Mouse (Mus musculus) neural tube, embryonic 11.5 days (tissue): ENCODE results near the gene Twf2. TPM values are rescaled to one million over a fixed set of nuclear protein-coding genes. Genes with fewer than 3 reads are reported as not detected.
A peak's percentile ranks its signal among the peaks of the same experiment; 100 is the strongest.

Source experiments
- ATAC-seq: fragments of 200-750 bp; cut with Nextera tagmentation; 2 replicates; pipeline ENCODE4 v1.8.0; 2017; ENCODE audit warnings: moderate number of reproducible peaks, mild to moderate bottlenecking, moderate TSS enrichment, moderate library complexity; ENCODE audit not compliant: insufficient read depth, low FRiP score, low TSS enrichment
- DNase-seq: peaks from one replicate; pipeline ENCODE4 v3.0.0-alpha.2; 2015; ENCODE audit warnings: low spot score
- H3K27ac ChIP-seq: fragments of 300-500 bp; sonication (generic); 2 replicates; pipeline ENCODE4 v1.5.1; 2014; ENCODE audit warnings: low read depth, mild to moderate bottlenecking, low read length
- H3K27me3 ChIP-seq: fragments of 300-500 bp; sonication (generic); 2 replicates; pipeline ENCODE4 v1.6.1; 2014; ENCODE audit warnings: mild to moderate bottlenecking, low read length, mixed read lengths; ENCODE audit not compliant: control insufficient read depth, insufficient read depth
- H3K36me3 ChIP-seq: fragments of 300-500 bp; sonication (generic); 2 replicates; pipeline ENCODE4 v1.6.1; 2014; ENCODE audit warnings: mild to moderate bottlenecking, low read length, moderate library complexity, mixed read lengths; ENCODE audit not compliant: control insufficient read depth, insufficient read depth
- H3K4me1 ChIP-seq: fragments of 300-500 bp; sonication (generic); 2 replicates; pipeline ENCODE4 v1.6.1; 2014; ENCODE audit warnings: low read length, mixed read lengths; ENCODE audit not compliant: control insufficient read depth, insufficient read depth
- H3K4me2 ChIP-seq: fragments of 300-500 bp; sonication (generic); 2 replicates; pipeline ENCODE4 v1.6.1; 2014; ENCODE audit warnings: low read depth, mild to moderate bottlenecking, moderate library complexity
- H3K4me3 ChIP-seq: fragments of 300-500 bp; sonication (generic); 2 replicates; pipeline ENCODE4 v1.5.1; 2014; ENCODE audit warnings: low read depth, low read length
- H3K9ac ChIP-seq: fragments of 300-500 bp; sonication (generic); 2 replicates; pipeline ENCODE4 v1.6.1; 2014; ENCODE audit warnings: mild to moderate bottlenecking, low read length
- H3K9me3 ChIP-seq: fragments of 300-500 bp; sonication (generic); 2 replicates; pipeline ENCODE4 v1.6.1; 2016; ENCODE audit warnings: low read length; ENCODE audit not compliant: control insufficient read depth
- WGBS: fragments of 180-500 bp; shearing (Covaris S2); extraction: QIAGEN DNeasy Blood & Tissue Kit; methylation state at CpG from one replicate; pipeline ENCODE4 v1.1.7; 2014; 5-methylcytosine and 5-hydroxymethylcytosine counted together
- microRNA counts: library from miRNA; unstranded; fragments of <30 nt; microRNA quantifications from one replicate; lab custom pipeline; 2015
- microRNA-seq: library from miRNA; unstranded; fragments of <30 nt; microRNA quantifications from one replicate; pipeline ENCODE4, GENCODE M21; 2016
- polyA plus RNA-seq: library from polyadenylated mRNA; unstranded; fragments of >200 nt; fragmentation: Nextera tagmentation; extraction: Ambion mirVana; gene quantifications from 2 replicates; pipeline ENCODE4 v1.2.1, GENCODE M21; 2014

Gene Twf2
- polyA plus RNA-seq, 1 experiment from 2014 or later = 63.9 TPM

- DNase-seq (no peak), ATAC-seq (no peak)
- no peak overlapping the region for H3K4me3 ChIP-seq
- no peaks in the 10 kb centered on the region for H3K9me3 ChIP-seq
- H3K9ac ChIP-seq = no peak overlapping the region
- no peaks in the 10 kb centered on the region for H3K27me3 ChIP-seq
- no peaks in the 10 kb centered on the region for H3K36me3 ChIP-seq
- no peaks in the 10 kb centered on the region for H3K4me1 ChIP-seq
- WGBS = 85% methylated on average over 9 of the region's 9 CpGs
- H3K4me2 ChIP-seq = no peak overlapping the region
- no peak overlapping the region for H3K27ac ChIP-seq
Measured at GRCm38 (mm10) chr9:106263381-106263924, 60.5 kb downstream of the Twf2 start.

MicroRNA genes within 50 kb of the gene (microRNA counts, 519-probe panel; counts per million panel counts)
- 5,514 counts per million, percentile 93 among the panel's probes with 10 or more counts for microRNA mmu-let-7g (lab: Ali Mortazavi, UCI)

Small RNA genes lying within 50 kb of the gene (microRNA-seq; reads per million reads assigned to microRNA genes)
- gene Mir135a-1 (97.6 reads per million, percentile 50 among the genes with 10 or more reads in this experiment), gene Mirlet7g (9,851 reads per million, percentile 96 among the genes with 10 or more reads in this experiment)

Other genes starting within 250 kb of the Twf2 start
- gene Col6a5, start 242.5 kb upstream of the Twf2 start, polyA plus RNA-seq = 0.09 TPM in 1 of 2 replicates, not detected in the other
- 0.13 and 0.14 TPM in 2 replicates for gene Col6a4, start 106.3 kb upstream of the Twf2 start, polyA plus RNA-seq
- gene Glyctk, start 45.0 kb upstream of the Twf2 start, polyA plus RNA-seq = 3.1 and 3.4 TPM in 2 replicates
- gene Wdr82, start 32.2 kb upstream of the Twf2 start, polyA plus RNA-seq = 25.2 and 26.2 TPM in 2 replicates
- gene Ppm1m, start 3.4 kb upstream of the Twf2 start, polyA plus RNA-seq = 30.3 and 33.4 TPM in 2 replicates
- 0.07 TPM in 1 of 2 replicates, not detected in the other for gene Tlr9, start 19.5 kb downstream of the Twf2 start, polyA plus RNA-seq
- gene Alas1, start 45.5 kb downstream of the Twf2 start, polyA plus RNA-seq = 89.5 and 89.8 TPM in 2 replicates
- 23.7 and 26.6 TPM in 2 replicates for gene Poc1a, start 78.0 kb downstream of the Twf2 start, polyA plus RNA-seq
- gene Dusp7, start 165.5 kb downstream of the Twf2 start, polyA plus RNA-seq = 28.1 and 28.7 TPM in 2 replicates
- 844 and 856 TPM in 2 replicates for gene Rpl29, start 226.3 kb downstream of the Twf2 start, polyA plus RNA-seq
- gene Acy1, start 235.2 kb downstream of the Twf2 start, polyA plus RNA-seq = 32.1 and 33.4 TPM in 2 replicates
- 7.3 and 7.5 TPM in 2 replicates for gene Abhd14b, start 244.4 kb downstream of the Twf2 start, polyA plus RNA-seq
- 33.9 and 38.6 TPM in 2 replicates for gene Abhd14a, start 244.6 kb downstream of the Twf2 start, polyA plus RNA-seq